Comparison of ENCODE assay signal across 8 mouse cellular contexts in genomic region chr5:122726068-122726467, GRCm38 (mm10). TPM values are rescaled to one million over a fixed set of nuclear protein-coding genes. Genes with fewer than 3 reads are reported as not detected.
A peak's percentile ranks its signal among the peaks of the same experiment; 100 is the strongest.
DNase-seq lines count a peak whose midpoint lies in the region; ATAC-seq and TF ChIP-seq lines count a peak whose summit lies in the region.

No protein-coding gene starts in this region.

- peaks cover 6% of the 10 kb centered on the region; the same call in 1 of the 2 replicates for H3K36me3 ChIP-seq in limb, embryonic 12.5 days
- H3K36me3 ChIP-seq in midbrain, postnatal 0 days (ENCODE audit: insufficient read depth, low read length) = peaks cover 2% of the 10 kb centered on the region; the same call in 1 of the 2 replicates
- H3K36me3 ChIP-seq in stomach, postnatal 0 days (ENCODE audit: control insufficient read depth, insufficient read depth, low read length) = no peaks in the 10 kb centered on the region; the same call in 1 of the 2 replicates

- H3K9ac ChIP-seq in limb, embryonic 12.5 days (replicated peaks) = no peak overlapping the region
- H3K9ac ChIP-seq in midbrain, postnatal 0 days (replicated peaks; ENCODE audit: low read length, poor library complexity, severe bottlenecking) = no peak overlapping the region
- H3K9ac ChIP-seq in stomach, postnatal 0 days (ENCODE audit: low read length) = no peak overlapping the region

- WGBS in limb, embryonic 12.5 days = 21% methylated on average over 7 of the region's 7 CpGs
- WGBS in midbrain, postnatal 0 days = 18% methylated on average over 7 of the region's 7 CpGs
- WGBS in stomach, postnatal 0 days = 15% methylated on average over 7 of the region's 7 CpGs

- no peaks in the 10 kb centered on the region for H3K9me3 ChIP-seq in limb, embryonic 12.5 days
- H3K9me3 ChIP-seq in midbrain, postnatal 0 days (ENCODE audit: low read length) = no peaks in the 10 kb centered on the region
- H3K9me3 ChIP-seq in stomach, postnatal 0 days (ENCODE audit: control insufficient read depth, low read length) = no peaks in the 10 kb centered on the region

- DNase-seq in urinary bladder, postnatal 14 days (ENCODE audit: low spot score) = peak; percentile 71
- no peak for DNase-seq in urinary bladder, postnatal 10 days (ENCODE audit: low spot score)
- peak; percentile 85 for DNase-seq in cerebellum, adult 8-10 months
- peak; percentile 72 to 87 for DNase-seq in frontal cortex, postnatal 36 days (ENCODE audit: low spot score in 2 of 2)
- peak; percentile 80 for DNase-seq in kidney, adult 9 months
- DNase-seq in midbrain, postnatal 0 days (ENCODE audit: low spot score) = peak; percentile 88
- DNase-seq in stomach, postnatal 0 days (ENCODE audit: low spot score) = peak; percentile 69

- H3K27me3 ChIP-seq in limb, embryonic 12.5 days = no peaks in the 10 kb centered on the region
- no peaks in the 10 kb centered on the region for H3K27me3 ChIP-seq in midbrain, postnatal 0 days (ENCODE audit: insufficient read depth, low read length)
- H3K27me3 ChIP-seq in stomach, postnatal 0 days (ENCODE audit: control insufficient read depth, insufficient read depth, low read length) = no peaks in the 10 kb centered on the region; the same call in 1 of the 2 replicates

- no peak for TF ChIP-seq EP300 in stomach, postnatal 0 days (optimal IDR thresholded peaks at IDR 0.05)

- no peak overlapping the region for H3K27ac ChIP-seq in limb, embryonic 12.5 days
- H3K27ac ChIP-seq in midbrain, postnatal 0 days (ENCODE audit: low read depth, low read length) = no peak overlapping the region
- H3K27ac ChIP-seq in stomach, postnatal 0 days (replicated peaks) = no peak overlapping the region

- no peak overlapping the region for H3K4me2 ChIP-seq in limb, embryonic 12.5 days
- H3K4me2 ChIP-seq in midbrain, postnatal 0 days (ENCODE audit: low read depth, low read length, poor library complexity, severe bottlenecking) = no peak overlapping the region
- no peak overlapping the region for H3K4me2 ChIP-seq in stomach, postnatal 0 days (replicated peaks; ENCODE audit: low read depth)

- 0 out of 2 replicates have a peak, but pooled peaks cover 3% of the 10 kb centered on the region for H3K4me1 ChIP-seq in limb, embryonic 12.5 days (replicated peaks)
- H3K4me1 ChIP-seq in midbrain, postnatal 0 days (ENCODE audit: insufficient read depth, low read length) = no peaks in the 10 kb centered on the region
- H3K4me1 ChIP-seq in stomach, postnatal 0 days (replicated peaks; ENCODE audit: control insufficient read depth, insufficient read depth) = 0 out of 2 replicates have a peak, but pooled peaks cover 2% of the 10 kb centered on the region

- TF ChIP-seq CTCF in midbrain, postnatal 0 days (IDR thresholded peaks at IDR 0.05) = peak; percentile 92
- peak; percentile 88 for TF ChIP-seq CTCF in stomach, postnatal 0 days (IDR thresholded peaks at IDR 0.05; ENCODE audit: low read depth)

- no peak overlapping the region for H3K4me3 ChIP-seq in limb, embryonic 12.5 days (replicated peaks)
- no peak overlapping the region for H3K4me3 ChIP-seq in midbrain, postnatal 0 days (ENCODE audit: low read depth, low read length)
- H3K4me3 ChIP-seq in stomach, postnatal 0 days (ENCODE audit: low read depth, low read length) = no peak overlapping the region

- ATAC-seq in limb, embryonic 12.5 days (ENCODE audit: insufficient number of reproducible peaks, insufficient read depth, low FRiP score, low TSS enrichment, low read depth) = 0 out of 2 replicates have a peak, but pooled peaks have one; percentile 47
- ATAC-seq in midbrain, postnatal 0 days (ENCODE audit: low FRiP score) = no peak
- peak; percentile 55 for ATAC-seq in stomach, postnatal 0 days (ENCODE audit: low FRiP score, low TSS enrichment)

RNA-seq across cellular contexts. Expression of gene P2rx4, which starts 18.7 kb away (rescaled TPM):
- polyA plus RNA-seq in limb, embryonic 12.5 days (2016; fragmentation: Nextera tagmentation; extraction: Ambion mirVana) = 6.8 and 7.0 TPM in 2 replicates
- 15.0 and 19.4 TPM in 2 replicates for total RNA-seq in midbrain, postnatal 0 days (2014; rRNA removed)
- polyA plus RNA-seq in midbrain, postnatal 0 days (2015; fragmentation: Nextera tagmentation; extraction: Ambion mirVana) = 14.7 and 16.1 TPM in 2 replicates
- 22.8 and 24.7 TPM in 2 replicates for polyA plus RNA-seq in stomach, postnatal 0 days (2015; fragmentation: Nextera tagmentation; extraction: Ambion mirVana)

RNA-seq across cellular contexts. Expression of gene Camkk2, which starts 53.1 kb away (rescaled TPM):
- polyA plus RNA-seq in limb, embryonic 12.5 days (2016; fragmentation: Nextera tagmentation; extraction: Ambion mirVana) = 37.6 and 38.0 TPM in 2 replicates
- 70.5 and 70.9 TPM in 2 replicates for total RNA-seq in midbrain, postnatal 0 days (2014; rRNA removed)
- polyA plus RNA-seq in midbrain, postnatal 0 days (2015; fragmentation: Nextera tagmentation; extraction: Ambion mirVana) = 66.8 and 67.5 TPM in 2 replicates
- polyA plus RNA-seq in stomach, postnatal 0 days (2015; fragmentation: Nextera tagmentation; extraction: Ambion mirVana) = 16.3 and 16.6 TPM in 2 replicates
